Mouse (Mus musculus) telencephalon, adult 2 months (tissue): ENCODE results near the gene Akap8.

Experiments
- DNase-seq: peaks from one replicate; pipeline ENCODE4 v3.0.0-alpha.2; 2011; ENCODE audit warnings: low read depth, low spot score

Gene Akap8

DNA sequence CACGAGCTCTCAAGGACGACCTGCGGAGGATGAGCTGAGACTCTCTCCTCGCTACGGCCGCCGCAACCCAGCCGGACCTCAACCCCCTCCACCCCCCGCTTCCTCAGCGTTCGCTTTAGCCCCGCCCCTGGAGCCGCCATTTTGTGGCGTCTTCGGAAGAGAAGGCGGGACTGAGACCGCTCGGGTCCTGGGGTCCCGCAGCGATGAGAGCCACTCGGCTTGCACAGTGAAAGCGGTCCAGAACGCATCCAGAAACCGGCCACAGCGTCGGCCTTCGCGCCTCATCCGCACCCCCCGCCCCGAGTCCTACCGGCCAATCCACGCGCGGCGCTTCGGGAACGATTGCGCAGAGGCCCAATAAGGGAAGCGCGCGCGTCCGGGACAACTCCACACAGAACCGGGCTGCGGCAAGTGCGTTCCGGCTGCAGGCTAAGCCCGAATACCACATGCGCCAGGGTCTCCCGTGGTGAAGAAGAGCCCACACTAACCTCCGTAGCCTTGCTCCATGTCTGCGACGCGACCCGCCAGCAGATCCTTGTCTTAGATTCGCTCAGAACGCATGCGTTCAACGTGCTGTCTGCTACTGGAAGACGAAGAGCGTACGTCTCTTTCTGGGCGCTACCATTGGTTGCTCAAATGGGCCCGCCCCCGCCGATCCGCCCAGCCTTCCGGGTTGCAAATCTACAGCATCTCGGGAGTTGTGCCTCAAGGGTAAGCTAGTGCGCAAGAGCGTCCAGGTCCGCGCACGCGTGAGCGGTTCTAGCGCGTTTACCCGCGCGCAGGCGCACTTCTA, at the start of gene Akap8:
Akap8 (minus strand) TSS at position 642 of the 793 bp plus-strand sequence.
- peak; percentile 99 for DNase-seq

DNA sequence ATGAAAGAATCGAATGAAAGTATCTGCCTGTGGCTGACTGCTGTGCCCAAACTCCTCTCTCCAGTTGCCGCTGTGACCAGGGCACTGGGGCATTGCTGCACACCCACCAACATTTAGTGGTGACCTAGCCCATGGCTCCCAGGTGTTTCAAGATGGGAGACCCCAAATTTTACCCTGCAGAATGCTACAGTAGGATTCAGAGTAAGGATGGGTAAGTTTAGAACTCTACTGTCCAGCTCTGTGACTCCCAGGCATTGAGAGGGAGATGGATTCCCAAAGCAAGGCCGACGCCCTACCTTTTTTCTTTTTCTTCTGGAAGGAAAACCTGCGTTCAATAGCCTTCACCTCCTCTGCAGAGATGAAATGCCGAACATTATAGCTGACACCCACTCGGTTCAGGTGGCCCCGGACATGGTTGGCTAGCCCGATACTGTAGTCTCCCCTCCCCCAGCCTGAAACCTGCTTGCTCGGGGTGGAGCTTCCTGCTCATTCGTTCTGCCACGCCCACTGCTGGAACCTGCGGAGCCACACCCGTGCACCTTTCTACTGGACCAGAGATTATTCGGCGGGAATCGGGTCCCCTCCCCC, 48.0 kb upstream of the Akap8 start:
- no peak for DNase-seq

DNA sequence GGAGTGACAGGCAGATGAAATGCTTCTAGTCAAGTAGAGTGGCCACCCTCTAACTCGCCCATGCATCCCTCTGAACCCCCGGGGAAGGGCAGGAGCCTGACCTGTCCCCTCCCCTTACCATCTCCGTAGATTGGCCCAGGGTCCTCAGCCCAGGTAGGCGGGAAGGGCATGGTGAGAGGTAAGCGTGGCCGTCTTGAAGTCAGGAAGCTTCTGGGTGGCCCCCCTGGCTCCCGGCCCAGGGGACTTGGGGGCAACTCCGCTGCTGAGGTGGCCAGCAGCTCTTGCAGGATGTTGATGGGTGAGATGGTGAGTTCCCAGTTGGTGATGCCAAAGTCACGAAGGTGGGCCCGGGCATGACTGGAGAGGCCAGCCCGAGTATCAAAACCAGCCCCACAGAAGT, 46.7 kb upstream of the Akap8 start:
- no peak for DNase-seq

DNA sequence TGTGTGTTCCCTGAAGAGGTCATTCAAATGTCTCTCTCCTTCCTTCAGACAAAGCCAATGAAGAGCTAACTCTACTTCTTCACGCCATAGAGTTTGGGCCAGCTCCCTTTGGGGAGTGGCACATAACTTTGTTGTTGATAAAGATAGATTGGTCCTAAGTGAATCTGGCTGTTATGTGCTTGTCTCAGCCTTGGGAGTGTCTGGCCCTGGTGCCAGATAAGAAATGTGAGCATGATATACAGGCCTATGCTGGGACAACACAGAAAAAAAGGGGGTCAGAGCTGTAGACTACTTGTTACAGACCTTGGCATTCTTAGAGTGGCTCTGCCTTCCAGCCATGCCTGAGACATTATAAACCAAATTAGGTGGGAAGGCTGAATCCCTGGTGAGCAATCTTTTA, 44.3 kb upstream of the Akap8 start:
- DNase-seq = no peak

DNA sequence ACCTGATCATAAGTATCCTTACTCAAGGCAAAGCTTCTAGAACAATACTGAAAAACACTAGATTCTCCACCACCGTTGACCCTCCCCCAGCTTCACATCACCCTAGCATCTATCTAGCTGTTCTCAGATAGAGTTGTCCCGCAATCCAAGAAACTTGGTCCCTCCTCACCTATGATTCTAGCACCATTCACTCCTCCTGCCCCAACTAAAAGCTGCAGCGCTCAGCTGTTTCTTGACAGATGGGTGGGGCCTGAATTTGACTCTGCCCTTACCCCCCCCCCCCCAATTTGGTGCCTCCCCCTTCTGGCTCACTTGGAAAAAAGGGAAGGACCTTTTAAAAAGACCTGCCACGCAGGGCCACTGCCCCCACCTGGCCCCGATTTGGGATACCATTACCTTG, 43.8 kb upstream of the Akap8 start:
- DNase-seq = no peak

DNA sequence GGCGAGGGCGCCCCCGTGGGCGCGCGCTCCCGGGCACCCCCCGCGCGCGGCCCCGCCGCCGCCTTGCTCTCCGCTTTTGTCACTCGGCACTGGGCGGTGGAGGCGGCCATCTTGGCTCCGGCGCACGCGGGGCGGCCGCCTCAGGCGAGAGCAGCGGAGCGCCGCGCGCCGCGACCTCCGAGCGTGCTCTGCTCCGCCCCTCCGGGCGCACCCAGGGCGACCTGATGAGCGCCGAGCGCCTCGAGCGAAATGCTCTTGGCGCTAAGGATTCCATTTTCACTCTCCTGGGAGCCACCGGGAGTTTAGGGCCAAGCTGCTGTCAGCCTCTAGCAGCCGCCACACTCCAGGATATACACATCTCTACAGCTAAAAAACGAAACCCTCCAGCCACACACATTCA, 43.3 kb upstream of the Akap8 start:
- DNase-seq = peak; percentile 78

DNA sequence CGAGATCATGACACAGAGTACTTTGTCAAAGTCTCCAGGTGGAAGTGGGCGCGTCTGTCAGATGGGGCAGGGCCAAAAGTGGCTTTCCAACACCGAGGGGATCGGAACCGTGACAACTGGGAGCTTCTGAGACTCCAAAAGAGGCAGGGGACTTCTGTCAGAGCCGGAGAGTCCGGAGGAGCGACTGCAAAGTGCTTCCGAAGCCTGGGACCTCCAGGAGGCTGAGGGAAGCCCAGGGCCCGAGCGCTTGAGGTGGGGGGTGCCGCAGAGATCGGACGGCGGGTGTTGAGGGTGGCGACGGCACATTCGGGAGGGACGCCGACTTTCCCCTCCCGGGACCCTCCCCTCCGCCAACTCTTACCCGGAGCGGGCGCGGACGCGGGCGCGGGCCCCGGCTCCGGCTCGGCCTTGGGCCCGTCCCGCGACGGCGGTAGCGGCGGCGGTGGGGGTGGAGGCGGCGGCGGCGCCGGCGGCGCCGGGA, 42.8 kb upstream of the Akap8 start:
- no peak for DNase-seq

DNA sequence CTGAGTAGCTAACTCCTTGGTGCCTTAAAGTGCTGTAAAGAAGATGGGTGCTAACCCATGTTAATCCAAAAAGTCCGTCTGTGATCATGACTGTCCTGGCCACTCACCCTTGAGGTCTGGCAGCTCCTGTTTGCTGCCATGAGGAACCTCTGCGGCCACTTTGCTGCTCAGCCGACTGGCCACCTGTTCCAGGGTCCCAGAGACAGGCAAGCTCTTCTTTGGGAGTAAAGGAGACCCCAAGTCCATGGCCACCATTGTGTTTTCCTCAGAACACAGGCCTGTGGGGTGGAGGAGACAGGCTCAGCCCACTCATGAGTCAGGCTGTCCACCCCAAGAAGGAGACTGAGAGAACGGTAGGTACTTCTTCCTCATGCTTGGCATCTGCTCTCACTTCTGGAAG, 41.6 kb upstream of the Akap8 start:
- no peak for DNase-seq

DNA sequence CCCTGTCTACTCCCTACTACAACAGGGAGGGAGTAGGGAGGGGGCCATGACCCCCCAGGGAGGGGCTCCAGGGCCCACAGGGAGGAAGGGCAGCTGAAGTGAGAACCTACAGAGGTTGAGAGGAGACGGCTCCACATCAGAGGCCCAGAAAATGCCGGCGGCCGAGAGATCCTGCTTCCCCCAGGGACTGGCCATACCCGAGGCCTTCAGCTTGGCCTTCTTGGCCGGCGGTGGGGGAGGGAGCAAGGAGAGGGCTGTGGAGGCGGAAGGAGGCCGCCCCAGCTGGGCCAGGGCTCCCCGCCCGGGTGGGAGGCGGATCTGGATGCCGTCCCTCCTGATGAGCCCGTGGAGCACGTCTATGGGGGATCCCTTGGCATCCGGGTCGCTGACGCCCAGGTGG, 38.9 kb upstream of the Akap8 start:
- DNase-seq = no peak

DNA sequence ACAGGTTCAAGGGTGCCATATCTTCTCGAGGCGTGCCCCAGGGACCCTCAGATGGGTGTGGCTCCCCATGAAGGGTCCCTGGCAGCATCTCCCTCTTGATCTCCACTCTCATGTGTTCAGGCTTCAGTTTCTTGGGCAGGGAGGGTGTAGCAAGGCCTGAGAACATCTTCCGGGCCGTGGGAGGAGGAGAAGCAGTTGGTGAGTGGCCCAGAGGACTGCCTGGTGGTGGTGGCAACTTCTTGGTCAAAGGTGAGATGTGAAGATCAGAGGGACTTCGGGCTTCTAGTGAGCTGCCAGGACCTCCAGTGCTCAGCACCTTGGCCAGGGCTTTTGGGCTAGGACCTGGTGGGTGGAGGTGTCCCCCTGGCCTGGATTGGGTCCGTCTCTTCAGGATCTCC, 37.9 kb upstream of the Akap8 start:
- no peak for DNase-seq

DNA sequence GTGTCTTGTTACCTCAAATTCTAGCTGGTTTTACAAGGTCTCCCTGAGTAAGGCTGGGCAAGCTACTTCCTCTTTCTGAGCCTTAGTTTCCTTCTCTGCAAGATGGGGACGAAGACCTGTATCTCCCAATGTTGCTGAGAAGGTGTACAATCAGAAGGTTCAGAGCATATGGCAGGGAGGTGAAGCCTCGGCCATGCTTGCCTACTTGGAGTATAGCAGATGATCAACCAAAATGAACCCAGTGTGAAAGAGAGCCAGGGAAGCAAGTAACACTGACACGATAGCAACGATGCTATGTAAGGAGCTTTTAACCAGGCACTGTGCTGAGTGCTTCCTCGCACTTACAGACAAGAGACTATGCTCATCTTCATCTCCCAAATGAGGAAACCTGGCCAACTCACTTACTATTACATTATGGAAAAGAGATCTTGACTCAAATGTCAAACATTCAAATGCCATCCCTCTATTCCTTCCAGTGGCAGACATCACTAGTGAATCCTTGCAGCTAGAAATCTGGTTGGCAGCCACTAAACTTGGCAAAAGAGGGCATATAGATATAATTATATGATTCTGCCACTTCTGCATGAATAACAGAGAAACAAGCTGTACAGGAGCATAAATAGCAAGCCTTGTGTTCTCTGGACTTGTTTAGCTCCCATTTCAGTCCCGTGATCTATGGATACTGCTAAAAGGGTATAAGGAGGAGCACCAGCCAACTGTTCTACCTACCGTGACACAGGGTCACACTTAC, 37.3 kb upstream of the Akap8 start:
- DNase-seq = peak; percentile 32

DNA sequence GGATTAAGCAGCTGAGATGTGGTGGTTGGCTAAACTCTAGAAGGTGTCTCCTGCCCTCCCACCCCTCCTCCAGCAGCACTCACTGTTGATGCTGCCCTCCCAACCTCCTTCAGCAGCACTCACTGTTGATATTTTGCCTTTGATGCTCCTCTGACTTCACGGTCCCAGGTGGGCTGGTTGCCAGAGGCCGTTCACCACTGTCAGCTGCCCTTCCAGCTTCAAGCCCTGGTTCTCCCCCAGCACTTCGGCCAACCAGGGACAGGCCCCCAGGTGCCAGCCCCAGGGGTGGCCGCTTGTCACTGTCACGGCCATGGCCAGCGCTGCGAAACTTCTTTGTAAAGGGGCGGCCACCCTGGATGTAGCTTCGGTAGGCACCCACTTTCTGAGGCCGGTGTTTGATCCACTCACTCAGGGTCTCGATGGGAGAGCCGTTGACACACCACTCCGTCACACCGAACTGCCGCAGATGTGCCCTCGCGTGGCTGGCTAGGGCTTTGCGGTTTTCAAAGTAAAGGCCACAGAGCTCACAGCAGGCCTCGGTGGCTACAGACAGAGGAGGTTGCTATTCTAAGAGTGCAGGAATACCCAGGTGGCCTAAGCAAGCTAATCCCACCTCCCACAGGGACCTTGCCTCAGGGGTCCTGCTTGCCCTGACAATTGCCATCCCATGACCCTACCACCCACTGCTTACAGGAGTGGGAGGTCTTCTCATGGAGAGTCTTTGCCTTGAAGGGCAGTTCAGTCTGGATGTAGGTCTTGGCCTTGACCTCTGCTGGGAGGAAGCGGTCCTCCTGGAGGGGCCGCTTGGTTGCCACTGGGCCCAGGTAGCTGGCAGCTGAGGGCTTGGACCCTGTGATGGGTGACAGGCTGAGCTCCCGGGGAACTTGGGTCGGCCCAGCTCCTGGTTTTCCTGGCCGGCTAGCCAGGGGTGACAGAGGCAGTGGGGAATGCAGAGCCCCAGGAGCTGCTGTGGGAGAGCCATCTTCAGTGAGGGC, 36.0 kb upstream of the Akap8 start:
- no peak for DNase-seq

DNA sequence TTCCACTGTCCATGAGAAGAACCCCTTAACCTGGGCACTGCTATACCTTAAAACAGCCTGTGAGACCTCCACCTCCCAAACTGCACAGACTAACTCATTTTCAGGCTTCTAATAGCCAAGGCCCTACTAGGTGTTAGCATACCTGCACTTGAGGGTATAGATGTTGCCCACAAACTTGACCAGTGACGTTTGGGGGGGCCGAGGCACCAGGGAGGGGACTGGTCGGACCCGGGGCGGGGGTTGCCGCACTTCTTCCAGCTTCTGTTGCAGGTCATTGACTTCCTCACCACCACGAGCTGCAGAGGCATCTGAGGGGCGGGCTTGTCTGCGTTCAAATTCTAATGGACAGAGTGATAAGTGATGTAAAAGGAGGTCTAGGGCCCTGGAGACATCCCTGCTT, 35.2 kb upstream of the Akap8 start:
- DNase-seq = no peak

DNA sequence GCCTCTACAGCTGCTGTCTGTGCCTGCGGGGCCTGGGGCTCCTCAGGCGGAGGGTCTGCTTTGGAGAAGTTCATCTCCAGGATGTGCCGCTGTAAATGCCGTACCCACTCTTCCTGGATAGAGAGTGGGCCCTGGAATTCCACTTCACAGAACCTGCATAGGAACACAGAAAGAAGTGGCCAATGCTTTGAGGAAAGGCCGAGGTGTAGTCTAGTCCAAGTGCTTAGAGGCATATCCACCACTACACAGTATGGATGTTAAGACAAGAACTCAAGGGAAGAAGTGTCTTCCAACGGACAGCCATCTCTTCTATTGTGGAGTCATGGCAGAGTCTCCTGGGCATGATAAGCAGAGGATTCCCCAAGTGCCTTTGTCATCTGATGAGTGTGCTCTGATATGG, 34.0 kb upstream of the Akap8 start:
- DNase-seq = no peak

DNA sequence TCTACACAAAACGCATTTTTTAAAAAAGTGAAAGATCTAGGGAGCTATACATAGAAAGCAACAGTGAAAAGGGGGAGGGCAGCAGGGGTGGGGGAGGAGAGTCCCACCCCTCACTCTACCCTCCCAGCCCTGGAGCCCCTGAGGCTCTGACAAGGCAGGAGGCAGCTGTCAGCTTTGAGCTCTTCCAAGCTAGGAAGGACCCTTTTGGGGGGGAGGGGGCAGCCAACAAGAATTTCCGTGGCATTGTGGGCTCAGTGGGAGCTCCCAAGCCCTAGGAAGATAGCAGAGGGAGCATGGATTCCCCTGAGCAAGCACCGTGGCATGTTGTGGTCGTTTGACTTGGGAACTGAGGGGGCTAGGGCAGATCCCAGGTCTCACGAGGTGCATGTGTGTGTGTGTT, 33.2 kb upstream of the Akap8 start:
- no peak for DNase-seq

DNA sequence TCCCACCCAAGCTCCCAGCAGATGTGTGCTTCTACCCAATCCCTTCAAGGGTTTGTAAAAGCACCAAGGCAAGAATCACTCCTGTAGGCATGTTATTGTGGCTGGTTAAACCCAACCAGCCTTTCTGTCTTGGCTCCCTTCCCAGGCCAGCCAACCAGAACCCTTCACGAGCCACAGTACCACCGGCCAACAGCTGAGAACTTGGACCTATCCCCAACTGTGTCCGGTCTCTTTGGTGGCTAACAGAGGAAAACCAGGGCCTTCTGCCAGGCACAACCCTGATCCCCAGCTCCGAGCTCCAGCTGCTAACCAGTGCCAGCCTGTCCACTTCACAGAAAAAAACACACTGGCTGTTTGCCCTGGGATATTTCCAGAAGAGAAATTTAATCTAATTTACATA, 32.7 kb upstream of the Akap8 start:
- DNase-seq = peak; percentile 59

DNA sequence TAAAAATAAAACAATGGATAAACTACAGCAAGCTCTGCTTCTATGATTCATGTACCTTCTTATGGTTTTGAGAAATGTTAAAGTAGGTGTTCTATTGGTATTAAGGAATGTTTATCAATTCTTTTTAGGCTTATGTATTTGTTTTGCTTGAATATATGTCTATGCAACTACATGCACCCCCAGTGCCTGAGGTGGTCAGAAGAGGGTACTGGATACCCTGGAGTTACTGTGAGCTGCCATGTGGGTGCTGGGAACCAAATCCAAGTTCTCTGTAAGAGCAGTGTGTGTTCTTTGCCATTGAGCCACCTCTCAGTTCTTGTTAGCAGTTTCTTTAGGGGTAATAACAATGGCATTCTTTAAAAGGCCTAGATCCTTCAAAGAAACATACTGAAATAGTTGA, 30.7 kb upstream of the Akap8 start:
- no peak for DNase-seq

DNA sequence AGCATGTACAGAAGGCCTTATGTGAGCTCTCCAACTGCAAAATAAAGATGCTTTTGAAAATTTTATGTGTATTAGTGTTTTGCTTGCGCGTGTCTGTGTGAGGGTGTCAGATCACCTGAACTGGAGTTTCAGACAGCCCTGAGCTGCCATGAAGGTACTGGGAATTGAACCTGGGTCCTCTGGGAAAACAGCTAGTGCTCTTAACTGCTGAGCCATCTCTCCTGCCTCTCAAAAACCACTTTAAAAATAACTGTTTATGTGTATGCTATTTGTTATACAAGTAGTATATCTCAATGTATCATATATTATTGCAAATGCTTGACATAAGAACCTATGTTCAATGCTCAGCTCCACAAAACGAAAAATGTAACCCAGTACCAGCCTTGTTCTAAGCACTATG, 30.2 kb upstream of the Akap8 start:
- no peak for DNase-seq

DNA sequence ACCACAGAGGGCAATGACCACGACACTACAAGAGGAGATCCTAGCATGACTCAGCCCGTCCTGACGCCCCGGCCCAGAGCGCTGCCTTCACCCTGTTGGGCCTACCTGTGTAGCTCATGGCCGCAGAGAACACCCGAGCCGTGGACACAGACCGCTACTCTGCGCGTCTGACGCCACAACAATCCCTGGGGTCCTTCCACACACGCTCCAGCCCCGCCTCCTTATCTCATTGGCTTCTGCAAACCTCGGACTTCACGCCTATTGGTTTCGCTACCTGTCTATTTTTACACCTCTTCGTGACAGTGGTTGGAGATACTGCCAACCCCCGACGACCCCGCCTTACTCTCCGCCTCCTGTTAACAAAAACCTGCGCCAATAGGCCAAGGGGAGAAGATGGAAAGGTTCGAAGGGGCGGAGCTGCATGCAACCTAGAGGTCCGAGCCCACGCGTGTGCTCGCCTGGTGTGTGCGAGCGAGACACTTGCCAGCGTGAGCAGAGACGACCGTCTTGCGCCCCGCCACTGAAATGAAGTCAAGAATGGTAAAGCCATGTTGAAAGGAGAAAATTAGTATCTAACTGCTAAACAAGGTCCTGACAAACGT, 29.4 kb upstream of the Akap8 start, which contains the start of gene Akap8l:
Akap8l (minus strand) TSS at position 226 of the 602 bp plus-strand sequence.
- DNase-seq = peak; percentile 99

DNA sequence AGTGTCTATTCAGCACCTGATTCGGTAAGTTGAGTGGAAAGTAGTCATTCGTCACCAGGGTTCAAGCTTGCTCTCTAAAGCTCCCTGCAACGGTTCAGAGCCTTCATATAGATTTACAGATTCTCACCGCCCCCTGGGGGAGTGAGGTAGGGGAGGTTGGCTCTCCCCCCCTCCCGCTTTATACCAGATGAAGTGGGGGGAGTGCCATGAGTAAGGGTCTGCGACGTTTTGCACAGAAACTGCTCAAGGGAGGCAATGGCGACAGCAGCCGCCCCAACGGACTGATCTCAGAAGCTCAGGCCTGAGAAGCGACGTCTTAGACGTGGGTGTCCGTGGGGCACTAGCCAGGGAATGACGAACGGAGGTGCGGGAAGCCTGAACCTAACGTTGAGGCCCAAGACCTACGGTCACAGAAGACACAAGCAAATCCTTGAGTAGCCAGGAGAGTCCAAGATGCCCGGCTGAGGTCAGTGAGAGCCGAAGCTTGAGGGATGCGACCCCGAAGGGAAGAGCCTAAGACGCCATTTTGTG, 28.9 kb upstream of the Akap8 start:
- peak; percentile 36 for DNase-seq
